Mouse (Mus musculus) gastrocnemius, adult 18-20 months (tissue): Measurements from ENCODE around the gene Gm14137. TPM values are rescaled to one million over a fixed set of nuclear protein-coding genes. Genes with fewer than 3 reads are reported as not detected.

Experiments used
- DNase-seq: peaks from one replicate; pipeline ENCODE4 v3.0.0; 2021; ENCODE audit warnings: low spot score
- long read RNA-seq, 2 experiments: library from polyadenylated mRNA; stranded (forward); transcript quantifications; one replicate each; pipeline ENCODE4 v2.0.0; 2021
- total RNA-seq, 2 experiments: library from RNA; stranded (reverse); gene quantifications; 2 replicates each; pipeline ENCODE4 v1.2.3; 2021

Gene Gm14137
- total RNA-seq: not detected
- long read RNA-seq, experiment 1: 0 reads
- long read RNA-seq, experiment 2: 0 reads

DNA sequence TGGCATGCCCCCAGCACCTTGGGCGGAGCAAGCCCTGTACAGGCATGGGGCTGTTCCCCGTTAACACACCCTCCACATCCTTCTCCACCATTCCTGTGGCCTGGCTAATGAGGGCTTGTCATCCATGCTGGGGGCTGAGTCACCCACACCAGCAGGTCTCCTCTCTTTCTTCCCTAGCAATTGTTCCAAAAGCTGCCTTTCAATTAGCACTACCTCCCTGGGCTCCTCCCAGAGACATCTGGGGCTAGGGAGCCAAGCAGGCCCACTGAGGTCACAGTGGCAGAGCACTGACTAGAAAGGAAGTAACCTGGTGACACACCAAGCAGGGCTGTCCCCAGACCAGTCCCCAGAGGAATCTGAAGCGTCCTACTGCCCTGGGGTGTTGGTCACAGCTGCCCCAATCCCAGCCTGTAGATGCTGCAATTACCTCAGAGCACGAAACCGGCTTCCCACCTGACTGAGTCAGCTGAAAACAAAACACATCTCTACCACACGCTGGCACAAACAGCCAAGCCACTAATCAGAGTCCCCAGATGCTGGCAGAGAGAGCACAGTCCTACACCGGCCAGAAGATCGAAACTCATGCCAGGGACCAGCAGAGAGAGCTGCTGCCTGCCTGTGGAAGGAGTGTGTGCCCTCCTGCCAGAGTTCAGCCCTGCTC is at the start of gene Gm14137:
Gene Gm14137 (plus strand): TSS at position 519 of the 661 bp plus-strand sequence.
- DNase-seq: no peak

DNA sequence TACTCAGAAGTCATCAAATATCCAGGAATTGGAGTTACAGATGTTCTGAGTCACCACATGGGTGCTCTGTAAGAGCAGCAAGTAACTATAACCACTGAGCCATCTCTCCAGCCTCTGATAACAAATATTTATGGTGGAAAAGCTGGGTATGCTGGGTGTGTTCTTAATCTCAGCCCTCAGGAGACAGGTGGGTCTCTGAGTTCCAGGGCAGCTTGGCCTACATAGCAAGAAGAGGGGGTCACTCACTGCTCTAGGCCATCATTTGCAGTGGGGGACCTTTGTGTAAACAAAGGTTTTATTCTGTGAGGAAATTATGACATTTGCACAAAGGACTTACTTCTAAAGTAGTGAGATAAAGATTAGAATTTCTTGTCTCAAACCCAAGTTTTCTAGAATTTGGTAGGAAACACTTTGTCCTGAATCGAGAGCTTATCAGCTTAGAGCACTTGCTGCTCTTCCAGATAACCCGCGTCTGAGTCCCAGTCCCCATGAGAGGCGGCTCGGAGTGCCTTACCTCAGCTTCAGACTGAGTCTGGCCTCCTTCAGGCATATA is 37.9 kb upstream of the Gm14137 start:
- no peak for DNase-seq

DNA sequence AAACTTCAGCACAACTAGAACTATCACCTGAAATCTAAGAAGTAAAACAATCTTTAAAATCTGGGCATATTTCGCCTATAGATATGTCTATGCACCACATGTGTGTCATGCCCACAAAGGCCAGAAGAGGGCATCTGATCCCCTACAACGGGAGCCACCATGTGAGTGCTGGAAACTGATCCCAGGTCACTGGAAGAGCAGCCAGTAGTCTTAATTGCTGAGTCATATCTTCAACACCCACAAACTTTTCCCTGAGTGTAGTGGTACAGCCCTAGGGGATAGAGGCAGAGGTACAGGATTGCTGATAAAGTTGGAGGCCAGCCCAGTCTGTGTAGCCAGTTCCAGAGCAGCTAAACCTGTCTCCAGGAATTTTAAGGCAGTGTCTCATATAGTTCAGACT is 29.1 kb upstream of the Gm14137 start:
- no peak for DNase-seq

DNA sequence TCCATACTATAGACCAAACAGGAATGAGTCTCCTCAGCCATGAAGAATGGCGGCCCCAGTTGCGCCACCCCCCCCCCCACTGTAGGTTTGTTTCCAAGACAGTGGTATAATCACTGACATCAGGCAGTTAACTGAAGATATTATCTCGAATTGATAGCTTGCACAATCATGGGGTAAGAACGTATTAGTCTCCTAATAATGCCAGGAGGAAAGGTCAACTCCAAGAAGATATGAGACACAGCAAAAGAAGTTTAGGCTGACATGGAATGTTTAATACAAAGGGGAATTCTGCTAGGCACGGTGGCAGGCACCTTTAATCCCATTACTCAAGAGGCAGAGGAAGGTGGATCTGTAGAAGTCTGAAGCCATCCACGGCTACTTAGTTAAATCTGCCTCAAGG is 27.9 kb upstream of the Gm14137 start:
- no peak for DNase-seq

DNA sequence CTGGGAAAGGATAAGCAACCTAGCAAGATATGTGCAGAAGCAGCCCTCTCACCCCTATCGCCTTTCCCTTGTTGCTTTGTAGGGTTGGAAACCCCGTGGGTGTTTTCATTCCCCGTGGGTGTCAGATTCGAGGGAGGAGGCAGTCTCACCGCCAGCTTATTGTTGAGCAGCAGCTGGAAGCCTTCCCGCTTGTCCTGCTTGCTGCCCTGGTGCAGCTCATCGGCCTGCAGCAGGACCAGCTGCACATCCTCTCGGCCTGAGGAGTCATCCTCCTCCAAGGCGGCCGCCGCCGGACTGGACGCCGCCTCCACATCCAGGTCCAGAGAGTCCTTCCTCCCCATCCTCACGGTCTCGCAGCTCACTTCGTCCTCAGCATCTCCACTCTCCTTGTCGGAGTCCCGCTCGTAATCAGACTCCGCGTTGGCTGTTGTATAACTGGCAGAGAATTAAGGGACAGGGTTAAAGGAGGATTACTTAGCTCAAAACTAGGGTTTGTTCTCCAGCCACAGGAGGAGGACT is 27.1 kb upstream of the Gm14137 start:
- DNase-seq: no peak

DNA sequence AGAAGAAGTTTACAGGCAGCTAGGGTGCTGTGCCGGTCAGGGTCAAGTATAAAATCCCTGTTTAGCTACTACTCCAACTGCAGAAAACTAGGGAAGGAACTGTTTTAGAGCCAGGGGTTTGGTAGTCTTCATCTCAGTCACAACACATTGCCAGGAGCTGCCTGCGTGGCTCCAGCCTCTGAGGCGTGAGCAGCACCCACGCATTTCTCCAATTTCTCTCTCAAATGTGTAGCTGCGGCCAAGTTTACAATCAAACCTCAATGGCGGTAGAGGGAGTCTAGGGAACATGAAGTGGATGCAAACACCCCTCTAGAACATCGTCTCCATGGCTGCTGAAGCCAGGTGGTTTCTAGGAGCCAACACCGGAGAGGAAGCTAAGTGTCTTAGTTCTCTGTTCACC is 26.5 kb upstream of the Gm14137 start:
- no peak for DNase-seq

DNA sequence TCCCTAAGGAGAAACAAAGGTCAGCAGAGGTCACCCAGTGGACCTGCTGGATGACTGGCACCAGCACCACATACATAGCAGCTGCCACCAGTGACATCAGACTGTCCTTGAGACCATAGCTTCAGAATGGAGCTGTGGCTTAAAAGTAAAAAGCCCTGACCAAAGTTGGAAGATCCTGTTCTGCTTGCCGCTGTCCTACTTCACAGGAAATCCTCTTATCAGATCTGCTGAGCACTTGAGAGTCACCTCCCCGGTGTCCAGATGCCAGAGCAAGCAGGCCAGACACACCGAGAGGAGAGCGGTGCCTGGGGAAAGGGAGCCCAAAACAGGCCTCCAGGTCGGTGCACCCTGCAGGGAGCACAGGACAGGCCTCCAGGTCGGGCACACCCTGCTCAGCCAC is 22.1 kb upstream of the Gm14137 start:
- DNase-seq: no peak

DNA sequence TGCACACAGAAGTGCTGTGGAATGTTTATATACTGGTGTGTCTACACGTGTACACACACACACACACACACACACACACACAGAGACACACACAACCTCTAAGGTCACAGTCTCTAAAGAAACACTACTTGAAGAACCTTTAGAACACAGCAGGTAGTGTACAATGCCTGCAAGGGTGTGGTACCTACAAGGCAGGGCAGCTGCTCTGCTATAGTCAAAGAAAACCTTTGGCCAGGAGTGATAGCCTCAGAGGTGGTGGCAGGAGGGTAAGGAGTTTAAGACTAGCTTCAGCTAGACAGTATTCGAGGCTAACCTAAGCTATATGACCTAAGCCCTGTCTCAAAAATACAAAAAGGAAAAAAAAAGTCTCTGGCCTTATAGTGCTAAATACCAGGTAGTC is 19.6 kb upstream of the Gm14137 start:
- DNase-seq: no peak

DNA sequence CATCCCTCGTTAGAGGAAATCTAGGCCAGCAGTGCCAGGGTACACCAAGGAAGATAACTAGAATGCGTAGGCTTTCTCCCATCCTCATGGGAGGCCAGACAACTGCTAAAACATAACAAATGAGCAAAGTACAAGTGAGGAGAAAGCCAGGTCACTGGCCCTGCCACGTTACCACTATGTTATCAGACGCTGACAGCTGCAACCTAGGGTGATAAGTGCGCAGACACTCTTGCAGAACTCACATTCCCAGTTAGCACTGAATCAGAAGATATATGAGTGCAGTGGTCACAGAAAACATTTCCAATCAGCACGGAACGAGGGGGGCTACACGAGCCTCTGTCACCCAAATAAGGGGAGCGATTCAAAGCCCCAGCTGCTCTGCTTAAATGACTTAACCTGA is 18.9 kb upstream of the Gm14137 start:
- DNase-seq: no peak

DNA sequence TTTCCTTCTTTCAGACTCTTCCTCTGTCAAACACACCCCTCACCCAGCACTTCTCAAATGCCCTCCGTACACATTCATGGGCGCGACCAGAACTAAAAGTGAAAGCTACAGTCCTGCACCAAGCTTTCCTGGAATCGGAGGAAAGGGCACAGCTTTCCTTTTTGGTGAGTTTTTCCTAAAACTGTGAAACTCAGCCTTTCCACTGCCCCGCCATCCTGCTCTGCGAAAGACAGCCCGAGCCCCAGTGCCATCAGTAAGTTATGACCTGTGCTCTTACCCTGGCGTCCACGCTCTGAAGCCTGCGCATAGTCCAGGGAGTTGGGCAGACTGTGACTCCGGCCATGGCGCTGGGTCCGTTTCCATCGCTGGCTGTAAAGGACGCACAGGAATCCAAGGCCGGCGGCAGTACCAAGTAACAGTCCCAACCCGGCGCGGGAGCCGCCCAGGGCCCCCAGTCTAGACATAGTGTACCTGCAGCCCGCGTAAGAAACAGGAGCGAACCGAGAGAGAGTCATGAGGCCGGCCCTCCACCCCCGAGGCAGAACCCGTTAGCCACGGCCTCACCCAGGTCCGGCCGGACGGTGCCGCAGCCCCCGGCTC is 18.1 kb upstream of the Gm14137 start:
- no peak for DNase-seq

DNA sequence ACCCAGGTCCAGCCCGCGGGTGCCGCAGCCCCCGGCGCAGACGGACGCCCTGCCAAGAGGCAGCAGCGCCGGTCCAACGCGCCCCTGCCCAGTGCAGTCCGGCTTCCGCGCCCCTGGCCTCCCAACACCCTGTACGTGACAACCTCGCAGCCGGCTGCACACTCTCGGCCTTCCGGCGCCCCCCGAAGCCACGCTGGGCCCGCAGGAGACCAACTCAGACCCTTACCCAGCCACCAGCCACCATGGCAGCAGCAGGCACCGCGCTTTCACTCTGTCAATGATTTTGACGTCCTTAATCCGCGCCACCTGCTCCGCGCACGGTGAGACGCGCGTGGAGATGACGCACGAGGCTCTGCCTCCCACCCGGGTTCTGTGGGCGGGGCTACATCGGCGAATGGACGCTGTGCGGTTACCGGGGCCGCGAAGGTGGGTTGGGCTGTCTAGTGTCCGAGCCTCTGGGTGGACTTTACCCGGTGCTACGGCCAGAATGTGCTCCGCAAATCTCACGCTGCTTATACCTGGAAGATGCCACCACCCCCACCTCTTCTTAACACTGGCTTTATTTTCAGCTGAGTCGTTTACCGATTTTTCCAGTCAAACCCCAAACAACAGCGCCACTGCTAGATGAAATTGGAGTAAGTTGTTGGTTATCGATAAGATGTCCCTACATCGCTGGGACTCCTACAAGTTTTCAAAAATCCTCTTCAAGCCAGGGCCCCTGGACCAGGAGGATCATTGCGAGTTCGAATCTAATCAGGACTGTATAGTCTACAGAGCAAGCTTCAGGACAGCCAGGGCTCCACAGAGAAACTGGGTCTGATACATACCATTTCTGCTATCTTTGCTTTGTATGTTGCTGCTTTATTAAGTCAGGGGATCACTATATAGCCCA is 17.4 kb upstream of the Gm14137 start, which contains the start of gene Rmdn3:
Gene Rmdn3 (minus strand): TSS at position 354 of the 892 bp plus-strand sequence.
- peak; percentile 94 for DNase-seq

DNA sequence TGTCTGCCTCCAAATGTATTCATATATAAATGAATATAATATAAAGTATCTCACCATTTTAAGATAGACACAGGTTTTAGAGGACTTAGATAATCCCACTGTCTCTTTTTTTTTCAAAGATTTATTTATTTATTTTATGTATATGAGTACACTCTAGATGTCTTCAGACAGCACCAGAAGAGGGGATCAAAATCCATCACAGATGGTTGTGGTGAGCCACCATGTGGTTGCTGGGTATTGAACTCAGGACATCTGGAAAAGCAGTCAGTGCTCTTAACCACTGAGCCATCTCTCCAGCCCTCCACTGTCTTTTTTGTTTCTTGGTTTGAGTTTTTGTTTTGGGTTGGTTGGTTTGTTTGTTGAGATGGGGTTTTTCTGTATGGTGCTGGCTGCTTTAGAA is 16.5 kb upstream of the Gm14137 start:
- DNase-seq: no peak

DNA sequence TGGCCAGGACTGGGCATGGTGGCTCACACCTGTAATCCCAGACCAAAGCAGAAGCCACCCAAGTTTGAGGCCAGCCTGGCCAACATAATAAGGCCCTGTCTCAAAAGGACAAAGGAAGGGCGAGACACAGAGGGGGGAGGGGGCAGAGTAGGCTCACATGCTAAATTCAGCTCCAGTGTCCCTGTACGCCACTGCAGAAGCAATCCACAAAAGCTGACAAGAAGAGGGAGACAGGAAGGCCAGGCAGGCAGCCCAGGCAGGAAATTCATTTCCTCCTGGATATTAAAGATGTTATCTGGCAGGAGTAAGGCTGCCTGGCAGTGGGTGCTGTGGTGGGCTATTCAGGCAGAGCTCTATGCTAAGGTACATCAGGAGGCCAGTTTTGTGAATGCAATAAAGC is 13.1 kb upstream of the Gm14137 start:
- DNase-seq: no peak

DNA sequence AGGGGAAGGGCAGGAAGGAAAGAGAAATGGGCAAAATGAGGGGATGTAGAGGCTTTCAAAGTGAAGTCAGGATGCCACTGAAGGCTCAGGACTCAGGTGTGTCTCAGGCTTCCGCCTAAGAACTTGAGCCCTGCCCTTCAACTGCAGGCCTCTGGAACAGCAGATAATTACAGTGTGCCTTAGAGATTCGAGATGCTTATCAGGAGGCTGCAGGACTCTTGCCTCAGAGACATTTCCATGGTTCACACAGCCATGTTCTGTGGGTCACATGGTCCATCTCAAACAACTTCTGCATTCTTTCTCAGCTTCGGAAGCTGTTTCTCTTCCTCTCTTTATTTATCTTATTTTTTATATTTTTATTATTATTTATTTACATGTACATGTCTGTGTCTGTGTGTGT is 11.2 kb upstream of the Gm14137 start:
- DNase-seq: no peak

DNA sequence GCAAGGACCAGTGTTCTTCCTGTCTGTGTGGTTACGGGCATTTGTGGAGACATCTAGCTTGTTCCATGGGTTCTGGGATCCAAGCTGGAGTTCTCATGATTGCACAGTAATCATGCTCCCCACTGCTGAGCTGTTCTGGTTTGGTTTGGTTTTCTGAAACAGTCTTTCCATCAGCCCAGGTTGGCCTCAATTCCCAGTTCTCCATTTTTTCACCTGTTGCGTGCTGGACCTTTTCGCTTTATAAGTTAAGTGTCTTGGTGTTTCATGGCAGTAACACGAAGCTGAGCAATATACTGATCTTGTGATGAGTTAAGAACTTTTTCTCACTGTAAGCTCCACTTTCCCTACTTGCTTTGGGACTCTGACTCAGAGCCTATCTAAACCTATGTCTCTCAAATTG is 10.3 kb upstream of the Gm14137 start:
- DNase-seq: no peak

DNA sequence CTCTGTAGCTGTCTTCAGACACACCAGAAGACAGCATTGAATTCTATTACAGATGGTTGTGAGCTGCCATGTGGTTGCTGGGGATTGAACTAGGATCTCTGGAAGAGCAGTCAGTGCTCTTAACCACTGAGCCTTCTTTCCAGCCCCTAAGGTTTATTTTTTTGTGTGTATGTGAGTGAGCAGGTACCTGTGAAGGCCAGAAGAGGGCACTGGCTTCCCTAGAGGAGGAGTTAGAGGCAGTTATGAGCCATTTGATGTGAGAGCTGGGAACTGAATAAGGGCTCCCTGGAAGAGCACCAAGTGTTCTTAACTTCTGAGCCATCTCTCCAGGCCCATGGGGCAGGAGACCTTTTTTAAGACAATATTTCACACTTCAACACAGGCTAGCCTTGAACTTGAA is 8.9 kb upstream of the Gm14137 start:
- DNase-seq: no peak

DNA sequence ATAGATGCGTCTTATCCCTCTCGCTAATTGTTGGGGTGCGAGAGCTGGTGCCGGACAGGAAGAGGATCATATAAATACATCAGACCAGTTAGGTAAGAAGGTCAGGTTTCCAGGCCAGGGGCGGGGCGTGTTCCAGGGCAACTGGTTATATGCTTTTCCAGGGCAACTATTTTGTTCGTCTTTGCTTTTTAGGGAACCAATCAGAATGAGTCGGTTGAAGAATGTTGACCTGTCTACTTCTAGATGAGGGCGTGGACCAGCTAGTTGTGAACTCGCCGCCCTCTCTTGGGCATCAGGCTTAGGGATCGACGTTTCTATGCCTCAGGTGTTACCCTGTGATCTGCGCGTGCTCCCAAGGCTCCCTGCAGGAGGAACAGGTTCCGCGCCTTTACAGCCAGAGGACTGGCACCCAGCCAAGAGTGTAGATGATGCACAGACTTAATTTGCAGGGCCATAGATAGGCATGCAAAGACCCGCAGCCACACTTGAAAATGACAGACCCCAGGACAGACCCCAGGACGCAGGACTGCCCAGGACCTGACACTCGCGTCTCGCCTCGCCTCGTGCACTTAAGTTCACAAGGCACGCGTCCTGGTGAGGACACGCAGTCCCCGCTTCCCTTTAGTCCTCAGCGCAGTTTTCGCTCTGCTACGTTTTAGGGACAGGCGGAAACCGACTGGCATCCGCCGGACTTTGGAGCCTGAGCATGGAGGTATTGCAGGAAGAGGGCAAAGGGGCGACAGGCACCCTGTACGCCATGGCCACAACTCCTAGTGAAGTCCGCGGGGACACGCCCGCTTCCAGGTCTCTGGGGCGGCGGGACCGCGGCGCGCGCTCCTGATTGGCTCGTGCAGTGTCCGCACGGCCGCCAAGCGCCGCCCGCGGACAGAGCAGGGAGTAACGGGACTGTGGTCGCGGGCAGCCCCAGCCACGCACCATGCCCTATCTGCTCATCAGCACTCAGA is 7.1 kb upstream of the Gm14137 start, which contains the start of gene Gchfr:
Gene Gchfr (plus strand): TSS at position 873 of the 965 bp plus-strand sequence.
- peak; percentile 36 for DNase-seq

DNA sequence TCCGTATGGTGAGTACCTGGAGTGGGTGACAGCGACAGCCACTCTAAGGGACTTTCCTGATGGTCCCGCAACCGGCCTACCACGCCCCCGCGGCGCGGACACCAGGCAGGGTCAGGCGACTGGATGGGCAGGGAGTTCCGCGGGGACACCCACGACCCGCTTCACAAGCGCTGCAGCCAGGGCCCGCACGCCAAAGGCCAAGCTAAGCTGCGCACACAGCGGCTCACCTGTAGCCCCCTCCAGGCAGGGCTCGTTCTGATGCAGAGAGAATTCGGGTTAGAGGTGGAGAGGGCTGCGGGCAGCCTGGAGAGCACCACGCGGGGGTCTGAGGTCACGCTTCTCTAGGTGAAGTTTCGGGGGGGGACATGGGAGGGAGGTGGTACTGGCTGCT is 6.4 kb upstream of the Gm14137 start:
- DNase-seq: no peak

DNA sequence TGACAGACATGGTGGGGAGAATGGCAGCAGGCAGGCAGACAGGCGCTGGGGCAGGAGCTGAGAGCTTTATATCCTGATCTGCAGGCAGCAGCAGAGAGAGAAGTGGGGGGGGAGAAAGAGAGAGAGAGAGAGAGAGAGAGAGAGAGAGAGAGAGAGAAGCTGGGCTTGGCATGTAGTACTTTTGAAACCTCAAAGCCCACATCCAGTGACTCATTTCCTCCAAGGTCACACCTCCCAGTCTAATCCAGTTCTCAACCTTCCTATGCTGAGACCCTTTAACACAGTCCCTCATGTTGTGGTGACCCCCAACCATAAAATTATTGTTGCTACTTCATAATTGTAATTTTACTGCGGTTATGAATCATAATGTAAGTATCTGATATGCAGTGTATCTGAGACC is 4.0 kb upstream of the Gm14137 start:
- DNase-seq: no peak

DNA sequence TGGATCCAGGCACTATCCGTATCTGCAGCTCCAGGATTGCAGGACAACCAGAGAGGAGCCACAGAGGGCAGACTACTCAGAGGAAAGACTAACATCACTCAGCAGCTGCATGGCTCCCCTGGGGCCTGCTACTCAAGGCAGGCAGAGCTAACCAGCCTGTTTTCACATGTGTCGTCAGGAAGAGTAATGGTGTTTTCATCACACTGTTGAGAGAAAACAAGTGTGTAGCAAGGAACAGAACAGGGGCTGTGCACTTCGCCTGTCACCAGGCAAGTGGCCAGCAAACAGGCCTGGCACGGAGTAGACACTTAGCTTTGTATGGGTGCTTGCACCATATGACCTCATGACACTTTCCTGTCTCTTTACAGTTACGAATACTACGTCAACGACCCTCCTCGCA is 2.7 kb upstream of the Gm14137 start:
- DNase-seq: no peak

DNA sequence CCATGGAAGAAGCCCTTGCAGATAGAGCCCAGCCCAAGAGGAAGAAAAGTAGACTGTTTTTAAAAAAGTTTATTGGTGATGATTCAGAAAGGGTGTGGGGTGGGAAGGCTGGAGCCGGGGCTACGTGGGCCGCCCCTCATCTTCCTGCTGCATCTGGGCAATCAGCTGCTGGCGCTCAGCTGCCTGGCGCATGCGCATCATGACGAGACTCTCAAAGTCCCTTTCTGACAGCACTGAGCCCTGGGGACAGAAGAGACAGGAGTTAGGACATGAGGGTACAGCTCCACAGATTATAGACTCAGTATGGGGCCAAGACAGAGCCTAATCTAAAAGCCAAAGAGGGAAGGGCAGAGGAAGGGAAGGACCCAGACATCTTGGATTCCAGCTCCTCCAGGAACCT is 1.9 kb upstream of the Gm14137 start:
- no peak for DNase-seq
